Mouse (Mus musculus) CH12.LX (cell line): ENCODE data around the gene Rnf31.
A peak's percentile ranks its signal among the peaks of the same experiment; 100 is the strongest.

ENCODE experiments used
- SMC3 ChIP-seq: IDR thresholded peaks from 2 replicates; pipeline ENCODE4 v1.6.1; 2011; ENCODE audit warnings: low read depth, low read length, improper control_type of control experiment
- ZKSCAN1 ChIP-seq: IDR thresholded peaks from 2 replicates; pipeline ENCODE4 v1.6.1; 2012; ENCODE audit warnings: low read depth, inconsistent platforms, low read length, improper control_type of control experiment, borderline replicate concordance

- TF ChIP-seq ZKSCAN1: no peak
- TF ChIP-seq SMC3: peak; percentile 86
Measured at GRCm38 (mm10) chr14:55557003-55557402, 34.5 kb upstream of the Rnf31 start.
